Mouse (Mus musculus) lung, embryonic 16.5 days (tissue): ENCODE data around the gene Gm9913. TPM values are rescaled to one million over a fixed set of nuclear protein-coding genes. Genes with fewer than 3 reads are reported as not detected.

ENCODE experiments used
- polyA plus RNA-seq: library from polyadenylated mRNA; unstranded; fragments of >200 nt; fragmentation: Nextera tagmentation; extraction: Ambion mirVana; gene quantifications from 2 replicates; pipeline ENCODE4 v1.2.1, GENCODE M21; 2015

The Gm9913 gene
- polyA plus RNA-seq, 1 experiment from 2014 or later: 0.35 TPM

Other genes starting within 250 kb of the Gm9913 start
- gene Fbn1, start 2.9 kb downstream of the Gm9913 start, polyA plus RNA-seq: 32.8 and 35.1 TPM in 2 replicates
- gene Cep152, start 120.0 kb downstream of the Gm9913 start, polyA plus RNA-seq: 8.6 and 9.6 TPM in 2 replicates
- 101 and 105 TPM in 2 replicates for gene Eid1, start 168.0 kb downstream of the Gm9913 start, polyA plus RNA-seq
- 1.2 TPM in 2 replicates for gene Shc4, start 219.1 kb downstream of the Gm9913 start, polyA plus RNA-seq